Mouse (Mus musculus) midbrain, embryonic 10.5 days (tissue): ENCODE measurements around the gene Susd6. TPM values are rescaled to one million over a fixed set of nuclear protein-coding genes. Genes with fewer than 3 reads are reported as not detected.

Experiments used
- DNase-seq: peaks from one replicate; pipeline ENCODE4 v3.0.0-alpha.2; 2017; ENCODE audit warnings: low spot score
- H3K27ac ChIP-seq: fragments of 300-500 bp; sonication (generic); replicated peaks from 2 replicates; pipeline ENCODE4 v1.5.1; 2016; ENCODE audit warnings: mild to moderate bottlenecking
- H3K27me3 ChIP-seq: fragments of 300-500 bp; sonication (generic); 2 replicates; pipeline ENCODE4 v1.6.1; 2016; ENCODE audit warnings: low read depth, mild to moderate bottlenecking; ENCODE audit not compliant: poor library complexity, severe bottlenecking
- H3K36me3 ChIP-seq: fragments of 300-500 bp; sonication (generic); 2 replicates; pipeline ENCODE4 v1.6.1; 2016; ENCODE audit warnings: mild to moderate bottlenecking, moderate library complexity
- H3K4me1 ChIP-seq: fragments of 300-500 bp; sonication (generic); 2 replicates; pipeline ENCODE4 v1.6.1; 2016
- H3K4me3 ChIP-seq: fragments of 300-500 bp; sonication (generic); 2 replicates; pipeline ENCODE4 v1.5.1; 2016; ENCODE audit warnings: mild to moderate bottlenecking, moderate library complexity
- H3K9me3 ChIP-seq: fragments of 300-500 bp; sonication (generic); replicated peaks from 2 replicates; pipeline ENCODE4 v1.6.1; 2016; ENCODE audit warnings: mild to moderate bottlenecking
- WGBS: fragments of 180-500 bp; shearing (Covaris S2); methylation state at CpG from one replicate; pipeline ENCODE4 v1.1.7; 2016; 5-methylcytosine and 5-hydroxymethylcytosine counted together
- polyA plus RNA-seq: library from polyadenylated mRNA; unstranded; fragments of >200 nt; fragmentation: Nextera tagmentation; extraction: Ambion mirVana; gene quantifications from 2 replicates; pipeline ENCODE4 v1.2.1, GENCODE M21; 2016

The Susd6 gene
- polyA plus RNA-seq, 1 experiment from 2014 or later = 13.9 TPM

DNA sequence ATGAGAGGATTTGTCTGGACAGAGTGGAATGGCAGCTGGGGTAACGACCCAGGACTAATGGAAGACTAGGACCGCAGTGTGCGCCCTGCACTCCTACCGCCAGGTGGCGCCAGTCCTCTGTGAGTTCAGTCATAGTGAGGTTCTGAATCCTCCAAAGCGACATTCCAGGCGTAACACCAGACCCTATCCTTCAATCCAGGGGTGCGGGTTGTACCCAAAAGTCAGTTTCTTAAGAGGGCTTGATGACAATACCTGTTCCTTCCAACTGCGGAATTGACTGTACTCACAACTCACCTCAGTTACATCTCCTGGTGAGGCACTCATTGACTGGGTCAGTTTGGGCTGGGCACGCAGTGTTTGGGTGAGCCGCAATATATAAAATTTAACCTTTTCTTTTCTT is 20.6 kb upstream of the Susd6 start:
- Histone ChIP-seq H3K36me3 (no peaks in the 10 kb centered on the region), H3K4me3 (no peak overlapping the region), H3K4me1 (no peaks in the 10 kb centered on the region), H3K27ac (no peak overlapping the region), H3K9me3 (no peaks in the 10 kb centered on the region), H3K27me3 (no peaks in the 10 kb centered on the region)
- WGBS = 23% methylated on average over 11 of the region's 11 CpGs
- peak; percentile 87 for DNase-seq

DNA sequence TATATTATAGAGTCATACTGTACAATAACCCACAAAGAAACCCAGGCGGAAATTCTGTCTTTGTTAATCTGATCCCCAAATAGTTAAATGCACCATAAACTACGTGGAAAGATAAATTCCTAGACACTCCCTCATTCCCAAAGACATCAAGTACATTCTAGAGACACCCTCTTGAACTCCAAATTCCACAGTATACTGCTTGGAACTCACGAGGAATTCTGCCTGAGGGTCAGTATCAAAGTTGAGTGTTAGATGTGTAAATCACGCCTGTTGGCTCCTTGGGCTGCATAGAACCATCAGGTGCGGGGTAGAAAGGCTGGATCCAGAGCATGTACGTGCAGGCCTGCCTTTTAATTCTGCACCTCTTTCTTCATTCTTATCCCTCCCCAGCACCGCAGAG is 15.5 kb upstream of the Susd6 start:
- peaks cover 2% of the 10 kb centered on the region; the same call in 1 of the 2 replicates for H3K4me1 ChIP-seq

DNA sequence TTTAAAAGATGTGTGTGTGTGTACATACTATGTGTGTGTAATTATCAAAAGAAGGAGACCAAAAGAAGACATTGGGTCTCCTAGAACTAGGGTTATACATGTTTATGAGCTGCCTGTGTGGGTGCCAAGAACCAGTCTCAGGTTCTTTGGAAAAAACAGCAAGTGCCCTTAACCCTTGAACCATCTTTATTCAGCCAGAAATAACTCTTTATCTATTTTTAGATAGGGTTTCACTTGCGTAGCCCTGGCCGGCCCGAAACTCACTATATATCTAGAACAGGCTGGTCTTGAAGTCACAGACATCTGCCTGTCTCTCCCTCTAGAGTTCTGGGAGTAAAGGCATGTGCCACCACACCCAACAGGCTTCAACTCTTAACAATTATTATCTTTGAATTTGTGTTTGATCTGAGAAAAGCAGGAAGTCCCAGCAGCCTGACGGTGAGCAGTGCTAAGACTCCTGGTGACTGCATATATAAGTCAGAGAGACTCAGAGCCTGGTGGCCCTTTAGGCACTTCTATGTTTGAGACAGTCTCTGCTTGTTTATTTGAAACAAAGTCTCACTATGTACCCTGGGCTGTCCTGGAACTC is 14.2 kb upstream of the Susd6 start:
- 91% methylated on average over 4 of the region's 4 CpGs for whole genome bisulfite sequencing
- Histone ChIP-seq H3K27ac (no peak overlapping the region), H3K27me3 (no peaks in the 10 kb centered on the region), H3K9me3 (no peaks in the 10 kb centered on the region), H3K36me3 (no peaks in the 10 kb centered on the region), H3K4me3 (no peak overlapping the region), H3K4me1 (peaks cover 2% of the 10 kb centered on the region; the same call in 1 of the 2 replicates)
- no peak for DNase-seq

More for the DNA sequence above, 15.5 kb upstream of the Susd6 start:
- Histone ChIP-seq H3K36me3 (no peaks in the 10 kb centered on the region), H3K27ac (no peak overlapping the region), H3K27me3 (no peaks in the 10 kb centered on the region), H3K4me3 (no peak overlapping the region), H3K9me3 (no peaks in the 10 kb centered on the region)
- DNase-seq = no peak
- 77% methylated on average over 7 of the region's 7 CpGs for WGBS

- Histone ChIP-seq H3K4me3 (no peak overlapping the region), H3K27ac (peak overlapping the region; percentile 18), H3K27me3 (no peaks in the 10 kb centered on the region), H3K9me3 (no peaks in the 10 kb centered on the region), H3K4me1 (peaks cover 2% of the 10 kb centered on the region; the same call in 1 of the 2 replicates), H3K36me3 (no peaks in the 10 kb centered on the region)
- 81% methylated on average over 16 of the region's 16 CpGs for WGBS
- DNase-seq = no peak
Observed at GRCm38 (mm10) chr12:80778188-80778936, 11.9 kb upstream of the Susd6 start.

DNA sequence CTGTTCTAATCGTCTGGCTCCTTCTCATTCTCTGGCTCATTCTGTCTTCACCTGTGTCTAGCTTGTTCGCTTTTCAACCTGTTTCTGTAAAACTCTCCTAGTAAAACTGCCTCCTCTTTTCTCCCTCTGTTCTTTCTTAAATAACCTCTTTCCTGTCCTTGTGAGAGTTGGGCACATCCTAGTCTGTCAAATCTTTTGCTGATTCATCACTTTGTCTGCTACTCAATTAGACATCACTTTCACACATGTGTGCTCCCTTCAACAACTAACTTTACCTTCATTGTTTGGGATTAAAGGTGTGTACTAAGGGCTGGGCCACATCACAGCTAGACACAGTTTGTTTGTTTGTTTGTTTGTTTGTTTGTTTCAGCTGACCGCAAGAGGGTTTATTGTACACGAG is 10.6 kb upstream of the Susd6 start:
- Histone ChIP-seq H3K4me3 (no peak overlapping the region), H3K27me3 (no peaks in the 10 kb centered on the region), H3K27ac (no peak overlapping the region), H3K36me3 (no peaks in the 10 kb centered on the region), H3K9me3 (no peaks in the 10 kb centered on the region), H3K4me1 (peaks cover 2% of the 10 kb centered on the region; the same call in 1 of the 2 replicates)
- 91% methylated on average over 4 of the region's 4 CpGs for WGBS
- no peak for DNase-seq

DNA sequence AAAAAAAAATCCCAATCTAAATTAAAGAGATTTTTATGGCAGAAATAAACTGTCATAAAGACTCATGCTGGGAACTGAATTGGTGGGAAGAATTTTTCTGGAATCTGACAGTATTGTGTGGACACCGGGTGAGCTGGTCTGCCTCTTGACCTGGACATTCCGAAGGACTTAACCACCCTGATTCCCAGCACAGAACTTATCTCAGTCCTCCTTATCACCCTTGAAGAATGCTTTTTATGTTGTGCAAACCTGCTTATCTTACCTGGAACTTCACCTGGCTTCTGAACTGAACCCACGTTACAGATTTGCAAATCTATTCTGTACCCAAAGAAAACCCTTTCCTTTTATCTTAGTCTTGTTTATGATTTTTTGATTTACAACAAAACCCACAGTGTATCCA is 8.1 kb upstream of the Susd6 start:
- Histone ChIP-seq H3K27me3 (no peaks in the 10 kb centered on the region), H3K4me3 (no peak overlapping the region), H3K4me1 (no peaks in the 10 kb centered on the region), H3K27ac (no peak overlapping the region), H3K36me3 (no peaks in the 10 kb centered on the region), H3K9me3 (no peaks in the 10 kb centered on the region)
- DNase-seq = no peak
- 90% methylated on average over 3 of the region's 3 CpGs for WGBS

DNA sequence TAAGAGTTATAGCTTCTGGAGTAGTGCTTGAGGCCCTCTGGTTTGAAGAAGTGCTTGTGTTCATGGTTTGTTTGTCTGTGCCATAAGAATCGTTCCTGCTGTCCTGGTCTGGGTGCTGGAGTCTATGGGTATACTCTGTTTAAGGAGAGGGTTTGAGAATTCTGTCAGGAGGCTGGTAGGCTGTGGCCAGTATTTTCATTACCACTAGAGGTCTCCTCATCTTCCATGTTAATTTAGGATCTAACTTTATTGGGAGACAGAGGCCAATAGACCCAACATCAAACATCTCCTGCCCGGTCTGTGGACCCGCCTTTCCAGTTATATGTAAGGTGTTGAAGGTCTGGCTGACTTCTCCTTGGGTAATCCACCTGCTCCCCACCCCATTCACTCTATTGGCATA is 7.4 kb upstream of the Susd6 start:
- H3K4me3 ChIP-seq = no peak overlapping the region
- DNase-seq = no peak
- H3K27ac ChIP-seq = no peak overlapping the region
- 55% methylated on average over 3 of the region's 3 CpGs for WGBS
- no peaks in the 10 kb centered on the region for H3K9me3 ChIP-seq
- no peaks in the 10 kb centered on the region for H3K27me3 ChIP-seq
- no peaks in the 10 kb centered on the region for H3K36me3 ChIP-seq
- no peaks in the 10 kb centered on the region for H3K4me1 ChIP-seq

- Histone ChIP-seq H3K4me3 (no peak overlapping the region), H3K27ac (no peak overlapping the region), H3K36me3 (no peaks in the 10 kb centered on the region), H3K4me1 (no peaks in the 10 kb centered on the region), H3K27me3 (no peaks in the 10 kb centered on the region), H3K9me3 (no peaks in the 10 kb centered on the region)
- WGBS = 94% methylated on average over 1 of the region's 1 CpGs
- DNase-seq = no peak
Observed at GRCm38 (mm10) chr12:80783889-80784288, 6.4 kb upstream of the Susd6 start.

DNA sequence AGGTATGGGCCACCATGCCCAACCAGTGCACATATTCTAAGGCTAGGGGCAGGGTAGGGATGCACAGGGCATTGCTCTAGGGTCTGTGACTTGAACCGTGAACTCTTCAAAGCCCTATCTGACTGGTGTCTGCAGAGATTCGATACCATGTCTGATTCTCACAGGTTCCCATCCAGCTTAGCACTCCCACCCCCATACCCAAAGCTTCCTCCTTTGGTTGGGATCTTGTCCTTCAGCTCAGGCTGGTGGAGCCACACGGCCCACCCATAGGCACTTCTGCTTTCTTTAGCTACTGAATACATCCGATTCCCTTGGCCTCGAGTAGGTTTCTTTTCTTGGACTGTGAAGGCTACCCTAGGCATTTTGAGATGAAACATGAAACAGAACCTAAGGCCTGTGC is 5.3 kb upstream of the Susd6 start:
- Histone ChIP-seq H3K9me3 (no peaks in the 10 kb centered on the region), H3K27me3 (no peaks in the 10 kb centered on the region), H3K36me3 (no peaks in the 10 kb centered on the region), H3K4me3 (no peak overlapping the region), H3K27ac (no peak overlapping the region), H3K4me1 (peaks cover 5% of the 10 kb centered on the region)
- DNase-seq = no peak
- WGBS = 85% methylated on average over 5 of the region's 5 CpGs

DNA sequence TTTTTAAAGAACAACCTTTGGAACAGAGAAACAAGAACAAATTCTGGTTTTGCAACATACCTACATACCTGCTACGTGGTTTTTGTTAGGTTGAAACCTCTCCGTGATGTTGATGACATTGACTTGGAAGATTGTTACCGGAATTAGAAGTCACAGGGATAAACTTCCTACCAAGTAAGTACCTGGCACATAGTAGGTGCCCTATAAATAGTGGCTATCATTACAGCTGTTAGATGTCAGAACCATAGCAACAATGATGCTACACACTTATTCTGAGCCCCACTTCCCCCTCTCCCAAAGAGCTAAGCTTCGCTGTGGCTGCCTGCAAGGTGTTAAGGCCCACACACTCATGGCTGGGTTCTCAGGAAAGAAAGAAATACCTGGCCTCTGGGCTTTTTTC is 4.7 kb upstream of the Susd6 start:
- no peak overlapping the region for H3K27ac ChIP-seq
- WGBS = 92% methylated on average over 4 of the region's 4 CpGs
- H3K36me3 ChIP-seq = no peaks in the 10 kb centered on the region
- H3K4me3 ChIP-seq = no peak overlapping the region
- H3K4me1 ChIP-seq = peaks cover 6% of the 10 kb centered on the region
- H3K27me3 ChIP-seq = no peaks in the 10 kb centered on the region
- no peak for DNase-seq
- H3K9me3 ChIP-seq = no peaks in the 10 kb centered on the region

DNA sequence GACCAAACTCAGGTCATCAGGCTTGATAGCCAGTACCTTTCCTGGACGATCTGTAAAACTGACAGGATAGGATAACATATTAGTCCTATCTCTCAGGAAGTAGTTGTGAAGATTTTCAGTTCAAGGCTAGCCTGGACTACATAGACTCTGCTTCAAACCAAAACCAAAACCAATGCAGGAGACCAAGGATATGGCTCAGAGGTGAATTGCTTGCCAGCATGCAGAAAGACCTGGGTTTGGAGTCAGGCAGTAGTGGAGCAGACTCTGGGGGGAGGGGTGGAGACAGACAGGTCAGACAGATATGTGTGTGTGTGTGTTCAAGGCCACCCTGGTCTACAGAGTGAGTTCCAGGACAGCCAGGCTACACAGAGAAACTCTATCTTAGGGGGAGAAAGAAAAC is 3.7 kb upstream of the Susd6 start:
- WGBS = 93% methylated on average over 1 of the region's 1 CpGs
- Histone ChIP-seq H3K27ac (no peak overlapping the region), H3K27me3 (no peaks in the 10 kb centered on the region), H3K4me3 (no peak overlapping the region), H3K9me3 (no peaks in the 10 kb centered on the region), H3K36me3 (no peaks in the 10 kb centered on the region), H3K4me1 (peaks cover 11% of the 10 kb centered on the region)
- DNase-seq = no peak

DNA sequence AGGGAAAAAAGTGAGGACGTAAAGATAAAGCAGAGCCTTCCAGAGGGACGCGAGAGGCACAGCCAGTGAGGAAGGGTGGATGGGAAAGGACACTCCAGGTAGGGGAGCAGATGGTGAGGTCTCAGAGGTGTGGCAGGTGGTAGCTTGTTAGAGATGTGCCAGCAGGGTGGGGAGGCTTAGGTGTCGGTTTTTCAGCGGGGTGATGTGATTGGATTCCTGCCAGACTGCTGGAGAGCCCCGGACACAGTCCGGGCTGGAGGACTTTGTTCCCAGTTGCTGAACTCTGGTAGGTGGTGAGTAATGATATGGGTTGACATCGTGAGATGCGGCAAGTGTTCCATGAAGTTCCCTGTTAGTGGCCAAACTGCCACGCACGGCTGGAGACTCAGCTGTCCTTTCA is 2.7 kb upstream of the Susd6 start:
- peaks cover 21% of the 10 kb centered on the region for H3K4me1 ChIP-seq
- no peaks in the 10 kb centered on the region for H3K36me3 ChIP-seq
- DNase-seq = no peak
- no peak overlapping the region for H3K27ac ChIP-seq
- H3K27me3 ChIP-seq = no peaks in the 10 kb centered on the region
- 56% methylated on average over 11 of the region's 11 CpGs for WGBS
- no peak overlapping the region for H3K4me3 ChIP-seq
- H3K9me3 ChIP-seq = no peaks in the 10 kb centered on the region

DNA sequence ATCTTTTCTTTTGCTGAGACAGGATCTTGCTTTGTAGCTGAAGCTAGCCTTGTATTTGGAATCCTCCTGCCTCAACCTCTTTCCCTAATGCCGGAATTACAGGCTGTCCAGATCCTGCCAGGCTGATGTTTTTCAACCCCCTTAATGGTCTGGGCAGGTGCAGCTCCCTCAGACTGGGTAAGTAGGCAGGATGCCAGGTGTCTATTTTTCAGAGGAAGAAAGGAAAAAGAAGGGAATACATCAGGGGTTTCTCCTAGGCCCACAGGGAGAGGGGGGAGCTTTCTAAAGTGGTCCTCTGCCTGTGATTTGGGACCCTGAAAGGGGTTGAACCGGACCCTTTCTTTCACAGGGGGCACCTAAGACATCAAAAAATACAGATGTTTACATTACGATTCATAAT is 2.1 kb upstream of the Susd6 start:
- 83% methylated on average over 3 of the region's 3 CpGs for WGBS

More for the DNA sequence above, 2.1 kb upstream of the Susd6 start:
- Histone ChIP-seq H3K36me3 (peaks cover 3% of the 10 kb centered on the region; the same call in 1 of the 2 replicates), H3K9me3 (no peaks in the 10 kb centered on the region), H3K27me3 (no peaks in the 10 kb centered on the region), H3K4me1 (peaks cover 25% of the 10 kb centered on the region), H3K4me3 (no peak overlapping the region), H3K27ac (no peak overlapping the region)
- no peak for DNase-seq
